Mouse (Mus musculus): ENCODE data around the gene Gbgt1. TPM values are rescaled to one million over a fixed set of nuclear protein-coding genes. Genes with fewer than 3 reads are reported as not detected.

Gbgt1 gene
- 0.56 and 0.64 TPM in 2 replicates for polyA plus RNA-seq (2015; fragmentation: Nextera tagmentation; extraction: Ambion mirVana)

DNA sequence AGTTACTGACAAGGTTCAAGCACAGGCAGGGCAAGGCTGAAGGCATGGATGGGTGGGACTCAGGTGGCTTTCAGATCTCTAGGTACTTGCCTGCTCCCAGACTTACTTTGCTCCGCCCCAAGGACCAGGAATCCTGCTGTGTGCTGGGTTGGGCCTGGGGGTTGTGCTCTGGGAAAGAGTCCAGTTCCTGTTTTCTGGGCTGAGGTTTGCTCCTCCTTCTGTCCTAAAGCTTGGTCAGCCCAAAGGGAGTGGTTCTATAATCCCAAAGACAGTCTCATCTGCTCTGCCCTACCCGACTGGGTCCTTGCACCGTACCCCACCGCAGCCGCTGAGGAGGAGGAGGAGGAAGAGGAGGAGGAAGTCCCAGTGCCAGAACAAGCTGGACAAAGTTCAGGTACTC lies at the start of gene Gbgt1:
TSS of gene Gbgt1 (plus strand) at position 221 of the 400 bp plus-strand sequence.
- no peak within 1 kb of the TSS for H3K4me3 ChIP-seq (ENCODE audit: low read depth, low read length)
- DNase-seq (no peak), ATAC-seq (no peak)
- no peaks in the 10 kb centered on the region for H3K27me3 ChIP-seq (ENCODE audit: insufficient read depth, low read length)
- 70% methylated on average over 5 of the region's 5 CpGs for WGBS (ENCODE audit: insufficient replicate concordance)
- TF ChIP-seq EP300 (IDR thresholded peaks at IDR 0.05; ENCODE audit: low read depth) = no peak
- TF ChIP-seq CTCF (IDR thresholded peaks at IDR 0.05; ENCODE audit: low read depth) = no peak
- H3K9me3 ChIP-seq (ENCODE audit: low read length) = no peaks in the 10 kb centered on the region
- H3K9ac ChIP-seq (replicated peaks) = no peak within 1 kb of the TSS
- H3K4me2 ChIP-seq (ENCODE audit: low read depth, low read length) = no peak within 1 kb of the TSS
- H3K27ac ChIP-seq (ENCODE audit: low read depth) = no peak within 1 kb of the TSS
- H3K36me3 ChIP-seq (replicated peaks; ENCODE audit: insufficient read depth, low read length) = no peaks in the 10 kb centered on the region
- no peaks in the 10 kb centered on the region for H3K4me1 ChIP-seq (ENCODE audit: insufficient read depth)

DNA sequence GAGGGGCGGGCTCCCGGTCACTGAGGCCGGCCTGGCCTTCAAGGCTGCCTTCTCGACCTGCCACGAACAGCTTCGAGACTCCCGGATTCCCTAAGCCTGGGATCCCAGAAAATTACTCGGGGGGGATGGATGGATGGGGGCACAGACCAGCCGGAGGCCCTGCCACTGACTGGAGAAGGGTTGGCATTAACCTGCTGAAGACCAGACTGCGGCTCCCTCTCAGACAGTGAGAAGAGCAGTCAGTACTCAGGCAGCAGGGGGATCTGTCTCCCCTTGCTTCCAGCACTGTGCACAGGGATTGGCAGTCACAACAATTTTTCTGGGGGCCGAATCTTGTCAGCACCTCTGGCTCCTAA lies 49.4 kb upstream of the Gbgt1 start:
- TF ChIP-seq CTCF (IDR thresholded peaks at IDR 0.05; ENCODE audit: low read depth) (no peak), EP300 (IDR thresholded peaks at IDR 0.05; ENCODE audit: low read depth) (no peak)
- no peaks in the 10 kb centered on the region for H3K36me3 ChIP-seq (replicated peaks; ENCODE audit: insufficient read depth, low read length)
- no peak overlapping the region for H3K27ac ChIP-seq (ENCODE audit: low read depth)
- 0 out of 2 replicates have a peak, but pooled peaks cover 3% of the 10 kb centered on the region for H3K4me1 ChIP-seq (ENCODE audit: insufficient read depth)
- peak overlapping the region; percentile 91 for H3K4me2 ChIP-seq (ENCODE audit: low read depth, low read length)
- H3K9ac ChIP-seq (replicated peaks) = peak overlapping the region; percentile 22; the same call in 1 of the 2 replicates
- H3K27me3 ChIP-seq (ENCODE audit: insufficient read depth, low read length) = peaks cover 31% of the 10 kb centered on the region
- no peak for DNase-seq
- H3K4me3 ChIP-seq (ENCODE audit: low read depth, low read length) = peak overlapping the region; percentile 53
- H3K9me3 ChIP-seq (ENCODE audit: low read length) = no peaks in the 10 kb centered on the region
- no peak for ATAC-seq
- WGBS (ENCODE audit: insufficient replicate concordance) = 13% methylated on average over 11 of the region's 11 CpGs

DNA sequence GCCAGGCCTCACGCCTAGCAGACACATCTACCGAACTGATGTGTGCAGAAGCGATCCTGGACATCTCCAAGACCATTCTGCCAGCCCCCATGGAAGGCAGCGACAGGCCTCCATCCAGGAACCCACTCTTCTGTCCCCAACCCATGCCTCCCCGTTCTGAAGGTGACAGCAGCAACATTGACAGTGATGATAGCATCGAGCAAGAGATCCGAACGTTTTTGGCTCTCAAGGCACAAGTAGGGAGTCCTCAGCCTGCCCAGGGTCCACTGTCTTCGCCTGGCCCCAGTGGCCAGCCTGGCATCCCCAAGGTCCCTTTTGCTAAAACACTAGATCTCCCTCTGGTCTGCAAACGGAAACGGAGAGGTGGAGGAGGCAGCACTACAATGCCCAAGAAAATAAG lies 45.0 kb upstream of the Gbgt1 start:
- DNase-seq (no peak), ATAC-seq (no peak)
- 69% methylated on average over 11 of the region's 11 CpGs for WGBS (ENCODE audit: insufficient replicate concordance)
- Histone ChIP-seq H3K4me1 (ENCODE audit: insufficient read depth) (no peaks in the 10 kb centered on the region), H3K4me2 (ENCODE audit: low read depth, low read length) (no peak overlapping the region), H3K4me3 (ENCODE audit: low read depth, low read length) (no peak overlapping the region), H3K27me3 (ENCODE audit: insufficient read depth, low read length) (peaks cover 15% of the 10 kb centered on the region), H3K9ac (replicated peaks) (no peak overlapping the region), H3K27ac (ENCODE audit: low read depth) (no peak overlapping the region), H3K36me3 (replicated peaks; ENCODE audit: insufficient read depth, low read length) (no peaks in the 10 kb centered on the region), H3K9me3 (ENCODE audit: low read length) (no peaks in the 10 kb centered on the region)
- TF ChIP-seq EP300 (IDR thresholded peaks at IDR 0.05; ENCODE audit: low read depth) = no peak
- TF ChIP-seq CTCF (IDR thresholded peaks at IDR 0.05; ENCODE audit: low read depth) = no peak

DNA sequence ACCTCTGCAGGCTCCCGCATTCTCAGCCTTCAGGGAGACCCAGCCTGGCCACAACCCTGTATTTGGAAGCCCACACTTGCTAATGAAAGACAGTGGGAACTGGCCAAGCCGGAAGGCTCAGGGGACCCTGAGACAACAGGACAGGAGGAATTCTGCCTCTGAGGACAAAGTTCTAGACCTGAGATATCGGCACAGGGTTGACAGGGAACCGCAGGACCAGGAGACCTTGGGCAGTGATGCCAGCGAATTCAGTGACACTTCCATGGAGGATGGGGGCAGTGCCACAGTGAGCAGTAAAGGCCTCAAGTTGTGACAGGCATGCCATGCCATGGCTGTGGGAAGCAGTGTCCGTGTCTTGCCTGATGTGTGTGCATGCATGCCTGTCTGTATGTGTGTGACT lies 43.2 kb upstream of the Gbgt1 start:
- Histone ChIP-seq H3K4me1 (ENCODE audit: insufficient read depth) (no peaks in the 10 kb centered on the region), H3K27ac (ENCODE audit: low read depth) (no peak overlapping the region), H3K4me2 (ENCODE audit: low read depth, low read length) (no peak overlapping the region), H3K27me3 (ENCODE audit: insufficient read depth, low read length) (no peaks in the 10 kb centered on the region), H3K9me3 (ENCODE audit: low read length) (no peaks in the 10 kb centered on the region), H3K36me3 (replicated peaks; ENCODE audit: insufficient read depth, low read length) (no peaks in the 10 kb centered on the region), H3K9ac (replicated peaks) (no peak overlapping the region), H3K4me3 (ENCODE audit: low read depth, low read length) (no peak overlapping the region)
- ATAC-seq (no peak), DNase-seq (no peak)
- no peak for TF ChIP-seq EP300 (IDR thresholded peaks at IDR 0.05; ENCODE audit: low read depth)
- TF ChIP-seq CTCF (IDR thresholded peaks at IDR 0.05; ENCODE audit: low read depth) = no peak
- 82% methylated on average over 6 of the region's 6 CpGs for WGBS (ENCODE audit: insufficient replicate concordance)

DNA sequence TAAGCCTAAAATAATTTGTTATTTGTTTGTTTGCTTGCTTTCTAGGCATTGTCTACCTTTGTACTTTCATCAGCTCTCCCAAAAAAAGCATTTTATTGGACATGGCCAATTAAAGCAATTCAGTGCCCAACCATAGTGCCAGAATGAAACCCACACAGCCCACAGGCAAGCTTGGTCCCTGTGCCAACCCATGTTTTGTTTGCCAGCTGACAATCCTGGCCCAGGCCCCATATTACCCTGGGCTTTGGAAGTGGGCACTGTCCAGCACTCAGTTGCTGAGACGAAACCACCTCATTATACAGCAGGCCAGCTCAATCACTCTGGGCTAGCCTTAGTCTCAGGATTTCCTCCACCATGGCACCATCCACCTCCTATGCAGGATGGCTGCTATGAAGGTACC lies 40.1 kb upstream of the Gbgt1 start:
- H3K27ac ChIP-seq (ENCODE audit: low read depth) = no peak overlapping the region
- 79% methylated on average over 1 of the region's 1 CpGs for WGBS (ENCODE audit: insufficient replicate concordance)
- no peaks in the 10 kb centered on the region for H3K27me3 ChIP-seq (ENCODE audit: insufficient read depth, low read length)
- no peak for ATAC-seq
- no peak overlapping the region for H3K4me2 ChIP-seq (ENCODE audit: low read depth, low read length)
- H3K9me3 ChIP-seq (ENCODE audit: low read length) = no peaks in the 10 kb centered on the region
- no peaks in the 10 kb centered on the region for H3K4me1 ChIP-seq (ENCODE audit: insufficient read depth)
- no peak overlapping the region for H3K4me3 ChIP-seq (ENCODE audit: low read depth, low read length)
- TF ChIP-seq EP300 (IDR thresholded peaks at IDR 0.05; ENCODE audit: low read depth) = no peak
- TF ChIP-seq CTCF (IDR thresholded peaks at IDR 0.05; ENCODE audit: low read depth) = no peak
- H3K9ac ChIP-seq (replicated peaks) = no peak overlapping the region
- no peaks in the 10 kb centered on the region for H3K36me3 ChIP-seq (replicated peaks; ENCODE audit: insufficient read depth, low read length)
- DNase-seq = no peak

DNA sequence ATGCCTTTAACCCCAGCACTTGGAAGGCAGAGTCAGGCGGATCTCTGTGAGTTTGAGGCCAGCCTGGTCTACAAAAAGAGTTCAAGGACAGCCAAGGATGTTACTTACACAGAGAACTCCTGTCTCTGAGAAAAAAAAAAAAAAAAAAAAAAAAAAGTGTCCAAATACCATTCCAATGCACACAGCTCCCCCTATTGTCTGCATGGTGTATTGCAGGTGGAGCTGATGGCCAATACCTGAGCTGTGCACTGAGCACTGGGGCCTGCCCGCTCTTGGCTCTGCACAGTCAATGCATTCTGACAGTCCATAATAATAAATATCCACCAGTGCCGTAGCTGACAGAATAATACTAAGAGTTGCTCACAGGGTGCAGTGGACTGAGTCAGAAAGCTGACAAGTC lies 32.8 kb upstream of the Gbgt1 start:
- 46% methylated on average over 3 of the region's 3 CpGs for WGBS (ENCODE audit: insufficient replicate concordance)
- Histone ChIP-seq H3K4me2 (ENCODE audit: low read depth, low read length) (no peak overlapping the region), H3K4me1 (ENCODE audit: insufficient read depth) (peaks cover 15% of the 10 kb centered on the region), H3K36me3 (replicated peaks; ENCODE audit: insufficient read depth, low read length) (no peaks in the 10 kb centered on the region), H3K9ac (replicated peaks) (no peak overlapping the region), H3K27ac (ENCODE audit: low read depth) (no peak overlapping the region), H3K4me3 (ENCODE audit: low read depth, low read length) (no peak overlapping the region), H3K27me3 (ENCODE audit: insufficient read depth, low read length) (peaks cover 3% of the 10 kb centered on the region; the same call in 1 of the 2 replicates), H3K9me3 (ENCODE audit: low read length) (no peaks in the 10 kb centered on the region)
- ATAC-seq (no peak), DNase-seq (peak; percentile 59)
- TF ChIP-seq CTCF (IDR thresholded peaks at IDR 0.05; ENCODE audit: low read depth) = peak; percentile 74
- TF ChIP-seq EP300 (IDR thresholded peaks at IDR 0.05; ENCODE audit: low read depth) = no peak

DNA sequence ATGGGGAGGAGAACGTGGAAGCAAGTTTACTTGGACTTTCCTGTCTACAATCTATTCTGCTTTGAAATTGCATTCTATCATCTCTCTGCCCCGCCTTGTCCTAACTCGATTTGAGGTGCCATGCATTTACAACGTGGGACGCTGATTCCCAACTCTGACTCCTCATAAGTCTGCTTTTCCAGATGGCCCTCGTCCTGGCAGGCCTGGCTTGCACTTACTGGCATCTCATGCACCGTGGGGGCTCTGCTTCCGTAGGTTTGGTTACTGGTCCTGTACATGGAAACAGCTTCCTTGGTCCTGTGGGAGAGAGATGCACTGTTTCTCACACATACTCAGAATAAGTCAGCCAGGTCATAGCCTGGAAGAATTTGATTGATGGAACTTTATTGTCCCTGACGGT lies 31.8 kb upstream of the Gbgt1 start:
- Histone ChIP-seq H3K4me2 (ENCODE audit: low read depth, low read length) (no peak overlapping the region), H3K27me3 (ENCODE audit: insufficient read depth, low read length) (peaks cover 3% of the 10 kb centered on the region; the same call in 1 of the 2 replicates), H3K9ac (replicated peaks) (no peak overlapping the region), H3K4me1 (ENCODE audit: insufficient read depth) (peaks cover 16% of the 10 kb centered on the region), H3K36me3 (replicated peaks; ENCODE audit: insufficient read depth, low read length) (peaks cover 8% of the 10 kb centered on the region), H3K27ac (ENCODE audit: low read depth) (no peak overlapping the region), H3K9me3 (ENCODE audit: low read length) (no peaks in the 10 kb centered on the region), H3K4me3 (ENCODE audit: low read depth, low read length) (no peak overlapping the region)
- ATAC-seq (no peak), DNase-seq (no peak)
- no peak for TF ChIP-seq CTCF (IDR thresholded peaks at IDR 0.05; ENCODE audit: low read depth)
- no peak for TF ChIP-seq EP300 (IDR thresholded peaks at IDR 0.05; ENCODE audit: low read depth)
- 83% methylated on average over 9 of the region's 9 CpGs for WGBS (ENCODE audit: insufficient replicate concordance)

All from liver, postnatal 0 days (tissue).